Mouse (Mus musculus) C2C12 (cell line): ENCODE measurements around the gene Dlec1.

ENCODE experiments used
- CTCF ChIP-seq: IDR thresholded peaks from one replicate; pipeline ENCODE4 v1.5.1; 2011; ENCODE audit not compliant: control insufficient read depth, insufficient read depth, insufficient read length
- MYOG ChIP-seq: IDR thresholded peaks from one replicate; pipeline ENCODE4 v1.6.1; 2011; ENCODE audit not compliant: control insufficient read depth, insufficient read length; ENCODE audit errors: extremely low read depth
- USF1 ChIP-seq: IDR thresholded peaks from one replicate; pipeline ENCODE4 v1.6.1; 2011; ENCODE audit warnings: low read depth, mild to moderate bottlenecking, control low read depth, moderate library complexity

DNA sequence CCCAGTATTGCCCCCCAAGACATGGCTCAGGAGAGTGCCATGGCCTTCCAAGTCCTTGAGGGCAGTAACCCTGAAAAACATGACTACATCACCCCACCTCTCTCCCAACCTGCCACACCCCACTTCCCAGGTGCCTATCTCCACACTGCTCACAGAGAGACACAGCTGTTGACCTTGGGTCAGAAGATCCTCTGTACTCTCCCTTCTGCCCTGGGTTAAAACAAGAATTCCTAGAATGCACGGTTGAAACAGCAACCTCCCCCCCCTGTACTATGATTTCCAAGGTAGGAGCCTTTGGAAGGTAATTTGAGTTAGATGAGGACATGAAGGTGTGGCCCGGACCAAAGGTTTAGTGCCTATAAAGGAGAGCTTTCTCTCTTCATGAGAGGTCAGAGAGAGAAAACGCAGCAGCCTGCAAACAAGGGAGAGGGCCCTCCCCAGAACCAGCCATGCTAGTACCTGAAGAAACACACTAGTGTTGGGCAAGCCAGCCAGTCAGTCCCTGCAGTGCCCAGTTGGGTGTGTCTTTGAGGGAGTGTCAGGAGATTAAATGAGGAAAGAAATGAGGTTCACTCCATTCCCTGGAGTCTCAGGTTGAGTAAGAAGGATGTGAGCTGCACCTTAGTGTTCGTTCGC is 22.1 kb upstream of the Dlec1 start:
- no peak for TF ChIP-seq CTCF
- TF ChIP-seq MYOG: no peak
- TF ChIP-seq USF1: no peak
